Mouse (Mus musculus): ENCODE data around the gene Olfr1344. TPM values are rescaled to one million over a fixed set of nuclear protein-coding genes. Genes with fewer than 3 reads are reported as not detected.
"Not testable (repeated sequence)": the region's sequence is repeated elsewhere in the genome, so short reads cannot be mapped to it uniquely, and the experiment has no call there.

Gene Olfr1344
- polyA plus RNA-seq, 1 experiment from 2014 or later: not detected

DNA sequence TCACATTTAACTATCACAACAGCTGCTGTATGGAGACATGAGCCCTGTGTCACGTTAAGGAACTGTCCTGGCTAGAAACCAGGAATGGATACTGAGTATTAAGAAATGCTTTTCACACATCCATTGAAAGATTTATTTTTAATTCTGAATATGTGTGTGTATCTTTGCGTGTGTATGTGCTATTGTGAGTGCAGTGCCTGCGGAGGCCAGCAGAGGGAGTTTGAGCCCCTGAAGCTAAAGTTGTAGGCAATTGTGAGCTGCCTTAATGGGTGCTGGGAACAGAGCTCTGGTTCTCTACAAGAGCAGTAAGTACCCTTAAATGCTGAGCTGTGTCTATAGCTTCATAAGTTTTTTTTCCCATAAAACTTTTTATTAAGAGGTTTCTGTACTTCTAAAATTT lies 9.1 kb upstream of the Olfr1344 start:
- Histone ChIP-seq H3K9me3 (ENCODE audit: control insufficient read depth, low read length) (peaks cover 4% of the 10 kb centered on the region; the same call in 1 of the 2 replicates), H3K4me1 (ENCODE audit: control insufficient read depth, insufficient read depth, low read length) (no peaks in the 10 kb centered on the region), H3K4me2 (replicated peaks; ENCODE audit: low read depth, low read length) (no peak overlapping the region), H3K9ac (ENCODE audit: low read depth, low read length) (no peak overlapping the region), H3K4me3 (ENCODE audit: low read length) (no peak overlapping the region), H3K36me3 (ENCODE audit: control insufficient read depth, insufficient read depth, low read length) (no peaks in the 10 kb centered on the region), H3K27ac (ENCODE audit: low read depth, low read length) (no peak overlapping the region), H3K27me3 (ENCODE audit: control insufficient read depth, insufficient read depth, low read length) (no peaks in the 10 kb centered on the region)
- WGBS: 82% methylated on average over 3 of the region's 3 CpGs
- ATAC-seq (ENCODE audit: low FRiP score, low TSS enrichment): no peak

DNA sequence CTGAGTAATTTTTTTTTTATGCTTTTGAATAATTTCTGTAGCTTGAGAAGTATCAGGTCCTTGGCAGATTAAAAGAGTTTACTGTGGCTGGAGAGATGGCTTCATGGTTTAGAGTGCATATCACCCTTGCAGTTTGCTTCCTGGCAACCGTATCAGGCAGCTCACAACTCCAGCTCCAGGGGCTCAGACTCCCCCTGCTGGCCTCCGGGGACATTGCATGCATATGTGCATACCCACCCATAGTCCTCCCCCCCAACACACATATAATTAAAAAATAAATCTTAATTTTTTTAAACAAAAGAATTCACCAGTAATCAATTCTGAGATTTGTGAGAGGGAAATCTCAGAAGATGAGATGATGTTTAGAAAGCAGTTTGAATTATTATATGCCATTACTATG lies 8.1 kb upstream of the Olfr1344 start:
- Histone ChIP-seq H3K4me2 (replicated peaks; ENCODE audit: low read depth, low read length) (no peak overlapping the region), H3K27me3 (ENCODE audit: control insufficient read depth, insufficient read depth, low read length) (no peaks in the 10 kb centered on the region), H3K4me1 (ENCODE audit: control insufficient read depth, insufficient read depth, low read length) (no peaks in the 10 kb centered on the region), H3K27ac (ENCODE audit: low read depth, low read length) (no peak overlapping the region), H3K9ac (ENCODE audit: low read depth, low read length) (no peak overlapping the region), H3K4me3 (ENCODE audit: low read length) (no peak overlapping the region), H3K36me3 (ENCODE audit: control insufficient read depth, insufficient read depth, low read length) (no peaks in the 10 kb centered on the region), H3K9me3 (ENCODE audit: control insufficient read depth, low read length) (peaks cover 4% of the 10 kb centered on the region; the same call in 1 of the 2 replicates)
- 34% methylated on average over 2 of the region's 2 CpGs for WGBS
- ATAC-seq (ENCODE audit: low FRiP score, low TSS enrichment): no peak

DNA sequence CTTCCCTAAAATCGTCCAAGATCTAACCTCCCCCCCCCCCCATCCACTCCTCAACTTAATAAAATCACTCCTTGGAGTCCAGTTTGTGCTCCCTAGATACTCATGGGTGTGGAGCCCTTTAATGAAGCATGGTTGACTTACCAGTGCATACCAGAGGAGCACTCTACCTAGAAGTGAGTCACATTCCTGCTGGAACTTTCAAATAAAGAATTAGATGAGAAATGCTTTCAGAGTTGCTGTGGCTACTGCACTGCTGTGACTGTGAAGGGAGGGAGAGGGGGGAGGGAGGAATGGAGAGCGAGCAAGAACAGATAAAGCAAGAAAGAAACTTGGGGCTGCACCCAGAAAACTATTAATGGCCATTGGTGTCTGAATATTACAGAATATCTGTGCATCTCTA lies 2.7 kb downstream of the Olfr1344 start:
- Histone ChIP-seq H3K9ac (ENCODE audit: low read depth, low read length) (no peak overlapping the region), H3K4me3 (ENCODE audit: low read length) (no peak overlapping the region), H3K4me1 (ENCODE audit: control insufficient read depth, insufficient read depth, low read length) (no peaks in the 10 kb centered on the region), H3K27me3 (ENCODE audit: control insufficient read depth, insufficient read depth, low read length) (no peaks in the 10 kb centered on the region), H3K27ac (ENCODE audit: low read depth, low read length) (no peak overlapping the region), H3K36me3 (ENCODE audit: control insufficient read depth, insufficient read depth, low read length) (no peaks in the 10 kb centered on the region), H3K9me3 (ENCODE audit: control insufficient read depth, low read length) (no peaks in the 10 kb centered on the region), H3K4me2 (replicated peaks; ENCODE audit: low read depth, low read length) (no peak overlapping the region)
- no peak for ATAC-seq (ENCODE audit: low FRiP score, low TSS enrichment)
- WGBS: 57% methylated on average over 2 of the region's 2 CpGs

DNA sequence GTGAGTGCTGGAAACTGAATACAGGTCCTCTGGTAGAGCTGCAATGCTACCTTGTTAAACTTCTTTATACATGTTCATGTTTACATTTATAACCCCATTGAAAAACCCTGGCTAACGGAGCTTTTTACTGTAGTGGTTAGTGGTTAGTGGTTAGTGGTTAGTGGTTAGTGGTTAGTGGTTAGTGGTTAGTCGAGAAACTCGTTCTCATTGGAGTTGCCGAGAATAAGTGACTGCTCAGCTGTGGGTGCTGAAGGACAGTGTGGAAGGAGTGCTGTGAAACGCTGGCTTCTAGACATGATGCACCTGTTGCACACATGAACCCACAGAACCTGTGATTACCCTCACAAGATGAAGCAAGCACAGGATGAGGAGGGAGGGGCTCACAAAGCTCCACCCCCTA lies 9.3 kb downstream of the Olfr1344 start:
- H3K4me2 ChIP-seq (replicated peaks; ENCODE audit: low read depth, low read length): no peak overlapping the region
- no peaks in the 10 kb centered on the region for H3K27me3 ChIP-seq (ENCODE audit: control insufficient read depth, insufficient read depth, low read length)
- no peak overlapping the region for H3K9ac ChIP-seq (ENCODE audit: low read depth, low read length)
- H3K36me3 ChIP-seq (ENCODE audit: control insufficient read depth, insufficient read depth, low read length): no peaks in the 10 kb centered on the region
- no peak overlapping the region for H3K27ac ChIP-seq (ENCODE audit: low read depth, low read length)
- H3K4me3 ChIP-seq (ENCODE audit: low read length): no peak overlapping the region
- no peaks in the 10 kb centered on the region for H3K4me1 ChIP-seq (ENCODE audit: control insufficient read depth, insufficient read depth, low read length)
- H3K9me3 ChIP-seq (ENCODE audit: control insufficient read depth, low read length): peaks cover 5% of the 10 kb centered on the region; the same call in 1 of the 2 replicates
- WGBS: 82% methylated on average over 5 of the region's 5 CpGs
- no peak for ATAC-seq (ENCODE audit: low FRiP score, low TSS enrichment)

DNA sequence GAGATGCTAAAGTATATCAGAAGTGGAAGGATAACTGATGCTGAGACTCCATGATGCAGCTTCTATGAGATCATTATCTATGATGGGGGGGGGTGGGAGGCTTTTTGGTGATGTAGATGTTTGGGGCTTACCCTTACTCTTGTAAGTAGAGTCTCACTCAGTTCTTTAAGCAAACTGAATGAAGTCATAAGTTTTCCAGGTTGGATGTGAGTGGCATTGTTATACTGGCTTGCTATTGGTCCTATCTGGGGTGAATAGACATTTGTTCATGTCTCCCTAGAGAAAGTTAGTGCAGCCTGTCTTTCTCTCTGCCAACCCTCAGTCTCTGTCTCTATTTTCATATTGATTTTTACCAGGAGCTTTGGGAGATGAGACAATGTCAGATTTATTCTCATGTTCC lies 17.4 kb downstream of the Olfr1344 start, which contains the start of gene Olfr1336:
Gene Olfr1336, plus strand, starts transcription at position 301 of the 400 bp plus-strand sequence.
- no peaks in the 10 kb centered on the region for H3K4me1 ChIP-seq (ENCODE audit: control insufficient read depth, insufficient read depth, low read length)
- no peak within 1 kb of the TSS for H3K27ac ChIP-seq (ENCODE audit: low read depth, low read length)
- H3K4me2 ChIP-seq (replicated peaks; ENCODE audit: low read depth, low read length): no peak within 1 kb of the TSS
- H3K27me3 ChIP-seq (ENCODE audit: control insufficient read depth, insufficient read depth, low read length): no peaks in the 10 kb centered on the region
- no peaks in the 10 kb centered on the region for H3K36me3 ChIP-seq (ENCODE audit: control insufficient read depth, insufficient read depth, low read length)
- no peak for ATAC-seq (ENCODE audit: low FRiP score, low TSS enrichment)
- H3K9ac ChIP-seq (ENCODE audit: low read depth, low read length): no peak within 1 kb of the TSS
- no peak within 1 kb of the TSS for H3K4me3 ChIP-seq (ENCODE audit: low read length)
- H3K9me3 ChIP-seq (ENCODE audit: control insufficient read depth, low read length): peaks cover 8% of the 10 kb centered on the region; the same call in 1 of the 2 replicates

DNA sequence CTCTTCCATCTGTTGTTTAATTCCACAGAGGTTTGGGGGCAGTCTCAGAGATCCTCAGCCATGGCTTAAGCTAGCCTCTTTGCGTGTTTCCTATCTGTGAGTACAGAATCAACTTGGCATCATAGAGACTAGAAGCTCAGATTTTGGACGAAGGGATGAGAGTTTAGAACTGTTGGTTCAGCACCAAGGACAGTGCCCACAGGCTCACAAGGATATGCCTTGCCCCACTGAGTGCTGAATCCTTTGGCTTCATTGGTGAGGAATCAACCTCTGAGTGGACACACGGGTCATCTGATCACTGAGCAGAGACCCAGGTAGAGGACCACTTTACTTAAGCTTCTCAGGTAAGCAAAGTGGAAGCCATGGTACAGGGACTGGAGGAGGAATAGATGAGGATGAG lies 17.9 kb downstream of the Olfr1344 start:
- no peak overlapping the region for H3K9ac ChIP-seq (ENCODE audit: low read depth, low read length)
- no peaks in the 10 kb centered on the region for H3K36me3 ChIP-seq (ENCODE audit: control insufficient read depth, insufficient read depth, low read length)
- no peak overlapping the region for H3K27ac ChIP-seq (ENCODE audit: low read depth, low read length)
- no peak for ATAC-seq (ENCODE audit: low FRiP score, low TSS enrichment)
- WGBS: 40% methylated on average over 3 of the region's 3 CpGs
- peaks cover 4% of the 10 kb centered on the region; the same call in 1 of the 2 replicates for H3K9me3 ChIP-seq (ENCODE audit: control insufficient read depth, low read length)
- no peak overlapping the region for H3K4me3 ChIP-seq (ENCODE audit: low read length)
- H3K4me1 ChIP-seq (ENCODE audit: control insufficient read depth, insufficient read depth, low read length): no peaks in the 10 kb centered on the region
- no peak overlapping the region for H3K4me2 ChIP-seq (replicated peaks; ENCODE audit: low read depth, low read length)
- H3K27me3 ChIP-seq (ENCODE audit: control insufficient read depth, insufficient read depth, low read length): no peaks in the 10 kb centered on the region

DNA sequence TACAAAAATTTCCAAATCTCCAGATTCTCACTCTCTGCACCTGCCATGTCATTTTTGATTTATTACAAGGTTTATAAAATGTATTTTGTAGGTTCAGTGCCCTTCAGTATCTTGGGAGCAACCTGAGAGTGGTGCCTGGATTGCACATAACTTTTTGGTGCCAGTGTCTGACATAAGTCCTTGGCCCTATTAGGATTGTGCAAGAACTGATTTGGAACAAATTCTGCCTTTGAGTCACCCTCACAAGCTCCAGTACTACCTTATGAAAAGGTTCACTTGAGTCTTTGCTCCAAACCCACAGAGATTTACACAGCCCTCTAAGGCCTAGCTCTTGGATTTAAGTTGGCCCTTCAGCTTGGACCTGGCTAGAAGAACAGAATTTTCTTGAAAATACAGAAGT lies 28.5 kb downstream of the Olfr1344 start, which contains the start of gene Olfr1346:
Gene Olfr1346, plus strand, starts transcription at position 151 of the 400 bp plus-strand sequence.
- Histone ChIP-seq H3K27me3 (ENCODE audit: control insufficient read depth, insufficient read depth, low read length) (no peaks in the 10 kb centered on the region), H3K4me1 (ENCODE audit: control insufficient read depth, insufficient read depth, low read length) (no peaks in the 10 kb centered on the region), H3K36me3 (ENCODE audit: control insufficient read depth, insufficient read depth, low read length) (no peaks in the 10 kb centered on the region), H3K9me3 (ENCODE audit: control insufficient read depth, low read length) (no peaks in the 10 kb centered on the region), H3K4me2 (replicated peaks; ENCODE audit: low read depth, low read length) (no peak within 1 kb of the TSS), H3K9ac (ENCODE audit: low read depth, low read length) (no peak within 1 kb of the TSS), H3K27ac (ENCODE audit: low read depth, low read length) (no peak within 1 kb of the TSS), H3K4me3 (ENCODE audit: low read length) (no peak within 1 kb of the TSS)
- no peak for ATAC-seq (ENCODE audit: low FRiP score, low TSS enrichment)

DNA sequence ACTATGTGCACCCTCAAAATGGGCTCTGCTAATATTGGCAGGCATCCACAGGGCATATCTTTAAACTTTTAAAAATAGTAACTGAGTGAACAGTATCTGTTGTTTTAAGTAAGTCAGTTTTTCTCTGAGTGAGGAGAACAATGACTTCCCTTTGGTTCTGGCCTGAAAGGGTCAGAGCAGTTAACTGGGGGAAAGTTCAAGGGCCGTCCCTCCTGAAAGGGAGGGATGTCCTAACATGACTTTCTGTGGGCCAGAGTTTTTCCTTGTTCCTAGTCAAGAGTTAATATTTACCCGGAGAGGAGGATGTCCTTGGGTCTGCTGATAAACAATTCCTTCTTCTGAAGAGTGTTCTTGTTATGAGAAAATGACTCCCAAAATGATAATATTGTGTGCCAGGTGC lies 39.1 kb downstream of the Olfr1344 start:
- not testable (repeated sequence) for ATAC-seq (ENCODE audit: low FRiP score, low TSS enrichment)

DNA sequence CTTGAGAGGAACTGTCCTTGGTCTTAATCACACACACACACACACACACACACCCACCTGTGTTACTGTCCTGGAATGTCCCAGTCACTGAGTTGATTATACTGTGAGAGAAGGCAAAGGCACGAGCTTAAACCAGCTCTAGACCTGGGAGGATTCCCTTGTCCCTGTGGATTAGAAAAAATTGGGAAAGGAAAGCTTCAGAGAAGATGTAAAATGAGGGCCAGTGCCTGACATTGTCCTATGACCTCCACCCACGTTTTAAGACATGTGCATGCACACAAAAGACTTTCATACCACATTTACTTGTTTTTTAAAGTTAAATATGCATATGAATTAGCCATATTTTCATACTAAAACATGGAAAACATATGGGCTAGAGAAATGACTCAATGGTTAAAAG lies 48.4 kb downstream of the Olfr1344 start, which contains the start of gene Olfr5:
Gene Olfr5, minus strand, starts transcription at position 101 of the 400 bp plus-strand sequence.
- H3K9me3 ChIP-seq (ENCODE audit: control insufficient read depth, low read length): 0 out of 2 replicates have a peak, but pooled peaks cover 2% of the 10 kb centered on the region
- H3K4me2 ChIP-seq (replicated peaks; ENCODE audit: low read depth, low read length): no peak within 1 kb of the TSS
- no peaks in the 10 kb centered on the region for H3K27me3 ChIP-seq (ENCODE audit: control insufficient read depth, insufficient read depth, low read length)
- 38% methylated on average over 2 of the region's 2 CpGs for WGBS
- ATAC-seq (ENCODE audit: low FRiP score, low TSS enrichment): no peak
- no peaks in the 10 kb centered on the region for H3K4me1 ChIP-seq (ENCODE audit: control insufficient read depth, insufficient read depth, low read length)
- no peaks in the 10 kb centered on the region for H3K36me3 ChIP-seq (ENCODE audit: control insufficient read depth, insufficient read depth, low read length)
- no peak within 1 kb of the TSS for H3K27ac ChIP-seq (ENCODE audit: low read depth, low read length)
- no peak within 1 kb of the TSS for H3K4me3 ChIP-seq (ENCODE audit: low read length)
- H3K9ac ChIP-seq (ENCODE audit: low read depth, low read length): no peak within 1 kb of the TSS

More for the DNA sequence above, 39.1 kb downstream of the Olfr1344 start:
- not testable (repeated sequence) for H3K9me3 ChIP-seq (ENCODE audit: control insufficient read depth, low read length); H3K4me2 ChIP-seq (replicated peaks; ENCODE audit: low read depth, low read length); H3K27me3 ChIP-seq (ENCODE audit: control insufficient read depth, insufficient read depth, low read length); H3K4me3 ChIP-seq (ENCODE audit: low read length); H3K9ac ChIP-seq (ENCODE audit: low read depth, low read length); H3K36me3 ChIP-seq (ENCODE audit: control insufficient read depth, insufficient read depth, low read length); H3K27ac ChIP-seq (ENCODE audit: low read depth, low read length); H3K4me1 ChIP-seq (ENCODE audit: control insufficient read depth, insufficient read depth, low read length)
- WGBS: 92% methylated on average over 2 of the region's 2 CpGs
